Mouse (Mus musculus): ENCODE data around the gene Galk2. TPM values are rescaled to one million over a fixed set of nuclear protein-coding genes. Genes with fewer than 3 reads are reported as not detected.

Gene Galk2
- polyA plus RNA-seq, 1 experiment from 2014 or later: 77.4 TPM

GRCm38 (mm10) chr2:125929872-125930271 is 71.0 kb downstream of the Galk2 start:
- no peaks in the 10 kb centered on the region for H3K9me3 ChIP-seq (ENCODE audit: control insufficient read depth, low read length)
- H3K4me3 ChIP-seq (ENCODE audit: low read length): no peak overlapping the region
- 65% methylated on average over 2 of the region's 2 CpGs for WGBS
- ATAC-seq: no peak
- no peak overlapping the region for H3K4me2 ChIP-seq (ENCODE audit: low read depth, low read length)
- 0 out of 2 replicates have a peak, but pooled peaks cover 8% of the 10 kb centered on the region for H3K36me3 ChIP-seq (ENCODE audit: control insufficient read depth, insufficient read depth, low read length)
- H3K27ac ChIP-seq (ENCODE audit: low read length): no peak overlapping the region
- H3K4me1 ChIP-seq (ENCODE audit: control insufficient read depth, insufficient read depth, low read length): no peaks in the 10 kb centered on the region
- no peaks in the 10 kb centered on the region for H3K27me3 ChIP-seq (replicated peaks; ENCODE audit: control insufficient read depth, insufficient read depth, low read length)
- H3K9ac ChIP-seq (ENCODE audit: low read depth, low read length): no peak overlapping the region

DNA sequence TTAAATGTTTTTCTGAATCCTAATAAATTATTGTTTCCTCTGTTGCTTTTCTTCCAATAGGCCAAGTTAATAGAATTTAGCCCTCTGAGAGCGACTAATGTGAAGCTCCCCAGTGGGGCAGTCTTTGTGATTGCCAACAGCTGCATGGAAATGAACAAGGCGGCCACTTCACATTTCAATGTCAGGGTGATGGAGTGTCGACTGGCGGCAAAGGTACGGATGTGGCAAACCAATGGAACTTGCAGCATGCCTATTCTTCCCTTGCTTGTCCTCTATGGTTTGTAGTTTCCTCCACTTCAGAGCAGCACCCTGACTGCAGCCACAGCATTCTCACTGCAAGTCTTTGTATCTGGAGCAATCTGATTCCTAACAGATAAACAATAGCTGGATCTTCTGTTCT is 72.3 kb downstream of the Galk2 start:
- no peak overlapping the region for H3K4me2 ChIP-seq (ENCODE audit: low read depth, low read length)
- no peaks in the 10 kb centered on the region for H3K27me3 ChIP-seq (replicated peaks; ENCODE audit: control insufficient read depth, insufficient read depth, low read length)
- no peak for ATAC-seq
- no peaks in the 10 kb centered on the region for H3K4me1 ChIP-seq (ENCODE audit: control insufficient read depth, insufficient read depth, low read length)
- H3K36me3 ChIP-seq (ENCODE audit: control insufficient read depth, insufficient read depth, low read length): 0 out of 2 replicates have a peak, but pooled peaks cover 8% of the 10 kb centered on the region
- 90% methylated on average over 5 of the region's 5 CpGs for WGBS
- no peak overlapping the region for H3K9ac ChIP-seq (ENCODE audit: low read depth, low read length)
- no peaks in the 10 kb centered on the region for H3K9me3 ChIP-seq (ENCODE audit: control insufficient read depth, low read length)
- no peak overlapping the region for H3K4me3 ChIP-seq (ENCODE audit: low read length)
- H3K27ac ChIP-seq (ENCODE audit: low read length): no peak overlapping the region

DNA sequence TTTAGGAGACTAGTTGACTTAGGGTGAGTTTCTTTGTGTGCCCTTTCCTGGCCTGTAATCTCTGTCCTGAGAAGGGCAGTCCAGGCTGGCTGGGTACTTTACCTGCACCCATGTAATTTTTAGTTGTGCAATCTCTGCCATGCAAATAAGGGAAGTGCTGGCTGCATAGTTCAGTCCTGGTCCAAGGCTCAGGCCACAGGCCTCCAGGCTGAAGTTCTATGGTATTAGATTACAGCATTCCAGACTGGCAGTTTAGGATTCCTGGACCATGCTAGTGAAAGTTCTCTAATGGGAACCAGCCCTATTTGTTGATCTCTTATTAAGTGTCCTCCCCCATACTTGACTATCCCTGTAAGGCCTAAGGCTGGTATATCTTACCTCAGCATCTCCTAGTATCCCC is 73.8 kb downstream of the Galk2 start:
- H3K36me3 ChIP-seq (ENCODE audit: control insufficient read depth, insufficient read depth, low read length): 0 out of 2 replicates have a peak, but pooled peaks cover 8% of the 10 kb centered on the region
- no peak overlapping the region for H3K4me2 ChIP-seq (ENCODE audit: low read depth, low read length)
- H3K27me3 ChIP-seq (replicated peaks; ENCODE audit: control insufficient read depth, insufficient read depth, low read length): no peaks in the 10 kb centered on the region
- H3K27ac ChIP-seq (ENCODE audit: low read length): no peak overlapping the region
- no peak for ATAC-seq
- no peaks in the 10 kb centered on the region for H3K4me1 ChIP-seq (ENCODE audit: control insufficient read depth, insufficient read depth, low read length)
- H3K9me3 ChIP-seq (ENCODE audit: control insufficient read depth, low read length): no peaks in the 10 kb centered on the region
- H3K4me3 ChIP-seq (ENCODE audit: low read length): no peak overlapping the region
- no peak overlapping the region for H3K9ac ChIP-seq (ENCODE audit: low read depth, low read length)

GRCm38 (mm10) chr2:125933977-125934376 is 75.1 kb downstream of the Galk2 start:
- Histone ChIP-seq H3K36me3 (ENCODE audit: control insufficient read depth, insufficient read depth, low read length) (0 out of 2 replicates have a peak, but pooled peaks cover 8% of the 10 kb centered on the region), H3K9ac (ENCODE audit: low read depth, low read length) (no peak overlapping the region), H3K4me2 (ENCODE audit: low read depth, low read length) (no peak overlapping the region), H3K27ac (ENCODE audit: low read length) (no peak overlapping the region), H3K27me3 (replicated peaks; ENCODE audit: control insufficient read depth, insufficient read depth, low read length) (no peaks in the 10 kb centered on the region), H3K4me1 (ENCODE audit: control insufficient read depth, insufficient read depth, low read length) (no peaks in the 10 kb centered on the region), H3K4me3 (ENCODE audit: low read length) (no peak overlapping the region), H3K9me3 (ENCODE audit: control insufficient read depth, low read length) (no peaks in the 10 kb centered on the region)
- ATAC-seq: no peak
- 74% methylated on average over 3 of the region's 3 CpGs for WGBS

DNA sequence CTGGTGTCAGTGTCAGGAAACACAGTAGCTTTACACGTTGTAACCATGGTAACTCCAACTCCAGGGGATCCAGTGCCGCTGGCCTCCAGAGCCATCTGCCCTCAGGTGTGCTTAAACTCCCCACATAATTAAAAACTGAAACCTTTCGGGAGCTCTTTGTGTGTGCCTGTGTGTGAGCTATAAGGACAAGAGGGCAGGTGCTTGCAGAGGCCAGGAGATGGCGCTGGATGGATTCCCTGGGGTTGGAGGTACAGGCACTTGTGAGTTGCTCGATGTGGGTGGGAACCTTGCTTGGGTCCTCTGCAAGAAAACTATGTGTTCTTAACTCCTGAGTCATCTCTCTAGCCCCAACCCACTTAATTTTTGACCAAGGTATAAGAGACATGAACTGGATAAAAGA is 77.5 kb downstream of the Galk2 start:
- Histone ChIP-seq H3K4me1 (ENCODE audit: control insufficient read depth, insufficient read depth, low read length) (no peaks in the 10 kb centered on the region), H3K9me3 (ENCODE audit: control insufficient read depth, low read length) (no peaks in the 10 kb centered on the region), H3K27ac (ENCODE audit: low read length) (no peak overlapping the region), H3K4me2 (ENCODE audit: low read depth, low read length) (no peak overlapping the region), H3K27me3 (replicated peaks; ENCODE audit: control insufficient read depth, insufficient read depth, low read length) (no peaks in the 10 kb centered on the region), H3K4me3 (ENCODE audit: low read length) (no peak overlapping the region), H3K9ac (ENCODE audit: low read depth, low read length) (no peak overlapping the region), H3K36me3 (ENCODE audit: control insufficient read depth, insufficient read depth, low read length) (0 out of 2 replicates have a peak, but pooled peaks cover 7% of the 10 kb centered on the region)
- WGBS: 65% methylated on average over 5 of the region's 5 CpGs
- no peak for ATAC-seq

GRCm38 (mm10) chr2:125938993-125939642 is 80.2 kb downstream of the Galk2 start:
- 87% methylated on average over 6 of the region's 6 CpGs for WGBS
- Histone ChIP-seq H3K36me3 (ENCODE audit: control insufficient read depth, insufficient read depth, low read length) (no peaks in the 10 kb centered on the region), H3K27ac (ENCODE audit: low read length) (no peak overlapping the region)

GRCm38 (mm10) chr2:125941111-125941785 is 82.3 kb downstream of the Galk2 start:
- WGBS: 75% methylated on average over 6 of the region's 6 CpGs
- no peaks in the 10 kb centered on the region for H3K9me3 ChIP-seq (ENCODE audit: control insufficient read depth, low read length)
- H3K4me1 ChIP-seq (ENCODE audit: control insufficient read depth, insufficient read depth, low read length): no peaks in the 10 kb centered on the region
- H3K36me3 ChIP-seq (ENCODE audit: control insufficient read depth, insufficient read depth, low read length): no peaks in the 10 kb centered on the region
- no peak for ATAC-seq
- no peaks in the 10 kb centered on the region for H3K27me3 ChIP-seq (replicated peaks; ENCODE audit: control insufficient read depth, insufficient read depth, low read length)
- no peak overlapping the region for H3K4me2 ChIP-seq (ENCODE audit: low read depth, low read length)
- H3K27ac ChIP-seq (ENCODE audit: low read length): no peak overlapping the region
- H3K9ac ChIP-seq (ENCODE audit: low read depth, low read length): no peak overlapping the region
- H3K4me3 ChIP-seq (ENCODE audit: low read length): no peak overlapping the region

More at GRCm38 (mm10) chr2:125938993-125939642, 80.2 kb downstream of the Galk2 start:
- Histone ChIP-seq H3K9me3 (ENCODE audit: control insufficient read depth, low read length) (no peaks in the 10 kb centered on the region), H3K4me3 (ENCODE audit: low read length) (no peak overlapping the region), H3K4me1 (ENCODE audit: control insufficient read depth, insufficient read depth, low read length) (no peaks in the 10 kb centered on the region), H3K4me2 (ENCODE audit: low read depth, low read length) (no peak overlapping the region), H3K9ac (ENCODE audit: low read depth, low read length) (no peak overlapping the region), H3K27me3 (replicated peaks; ENCODE audit: control insufficient read depth, insufficient read depth, low read length) (no peaks in the 10 kb centered on the region)
- no peak for ATAC-seq

DNA sequence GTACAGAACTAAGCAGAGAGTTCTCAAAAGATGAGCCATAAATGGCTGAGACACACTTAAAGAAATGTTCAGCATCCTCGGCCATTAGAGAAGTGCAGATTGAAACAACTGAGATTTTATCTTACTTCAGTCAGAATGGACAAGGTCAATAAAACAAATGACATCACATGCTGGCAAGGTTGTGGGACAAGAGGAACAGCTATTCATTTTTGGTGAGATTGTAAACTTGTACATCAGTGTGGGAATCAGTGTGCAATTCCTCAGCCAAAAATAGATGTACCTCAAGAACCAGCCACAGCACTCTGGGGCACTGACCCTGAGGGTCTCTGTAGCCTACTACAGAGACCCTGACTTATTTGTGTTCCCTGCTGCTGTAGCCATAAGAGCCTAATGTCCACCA is 84.4 kb downstream of the Galk2 start:
- Histone ChIP-seq H3K4me1 (ENCODE audit: control insufficient read depth, insufficient read depth, low read length) (no peaks in the 10 kb centered on the region), H3K36me3 (ENCODE audit: control insufficient read depth, insufficient read depth, low read length) (no peaks in the 10 kb centered on the region), H3K27ac (ENCODE audit: low read length) (no peak overlapping the region), H3K9ac (ENCODE audit: low read depth, low read length) (no peak overlapping the region), H3K4me2 (ENCODE audit: low read depth, low read length) (no peak overlapping the region), H3K27me3 (replicated peaks; ENCODE audit: control insufficient read depth, insufficient read depth, low read length) (no peaks in the 10 kb centered on the region), H3K4me3 (ENCODE audit: low read length) (no peak overlapping the region), H3K9me3 (ENCODE audit: control insufficient read depth, low read length) (no peaks in the 10 kb centered on the region)
- ATAC-seq: no peak
- WGBS: 71% methylated on average over 1 of the region's 1 CpGs

DNA sequence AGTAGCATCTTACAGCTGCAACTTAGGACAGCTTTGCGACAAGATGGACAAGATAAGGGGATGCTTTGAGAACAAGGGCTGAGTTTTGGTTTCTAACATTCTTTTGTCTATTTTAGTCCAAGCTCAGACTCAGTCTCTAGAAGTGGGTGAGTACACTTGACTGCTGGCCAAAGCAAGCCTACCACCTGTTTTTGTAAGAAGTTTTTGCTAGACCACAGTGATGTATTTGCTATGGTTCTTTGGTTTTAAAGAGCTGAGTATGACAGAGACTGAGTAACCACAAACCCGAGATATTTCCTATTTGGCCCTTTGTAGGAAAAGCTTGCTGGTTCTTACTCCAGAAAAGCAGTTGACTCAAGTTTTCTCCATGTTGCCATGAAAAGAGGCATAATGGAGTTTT is 89.3 kb downstream of the Galk2 start:
- WGBS: 93% methylated on average over 2 of the region's 2 CpGs
- H3K27ac ChIP-seq (ENCODE audit: low read length): no peak overlapping the region
- no peaks in the 10 kb centered on the region for H3K27me3 ChIP-seq (replicated peaks; ENCODE audit: control insufficient read depth, insufficient read depth, low read length)
- no peaks in the 10 kb centered on the region for H3K4me1 ChIP-seq (ENCODE audit: control insufficient read depth, insufficient read depth, low read length)
- H3K9ac ChIP-seq (ENCODE audit: low read depth, low read length): no peak overlapping the region
- no peak overlapping the region for H3K4me2 ChIP-seq (ENCODE audit: low read depth, low read length)
- H3K4me3 ChIP-seq (ENCODE audit: low read length): no peak overlapping the region
- no peaks in the 10 kb centered on the region for H3K9me3 ChIP-seq (ENCODE audit: control insufficient read depth, low read length)
- no peak for ATAC-seq
- H3K36me3 ChIP-seq (ENCODE audit: control insufficient read depth, insufficient read depth, low read length): no peaks in the 10 kb centered on the region
